Mouse (Mus musculus) intestine, embryonic 15.5 days (tissue): ENCODE data around the gene 1700123L14Rik. TPM values are rescaled to one million over a fixed set of nuclear protein-coding genes. Genes with fewer than 3 reads are reported as not detected.
"Not testable (repeated sequence)": the region's sequence is repeated elsewhere in the genome, so short reads cannot be mapped to it uniquely, and the experiment has no call there.

Experiments
- ATAC-seq: fragments of 200-750 bp; cut with Nextera tagmentation; 2 replicates; pipeline ENCODE4 v1.8.0; 2017; ENCODE audit warnings: moderate TSS enrichment, moderate library complexity
- H3K27ac ChIP-seq: fragments of 300-500 bp; sonication (generic); 2 replicates; pipeline ENCODE4 v1.5.1; 2015; ENCODE audit warnings: mild to moderate bottlenecking, inconsistent platforms
- H3K27me3 ChIP-seq: fragments of 300-500 bp; sonication (generic); replicated peaks from 2 replicates; pipeline ENCODE4 v1.6.1; 2015; ENCODE audit warnings: inconsistent platforms
- H3K36me3 ChIP-seq: fragments of 300-500 bp; sonication (generic); 2 replicates; pipeline ENCODE4 v1.6.1; 2015; ENCODE audit warnings: inconsistent platforms
- H3K4me1 ChIP-seq: fragments of 300-500 bp; sonication (generic); replicated peaks from 2 replicates; pipeline ENCODE4 v1.6.1; 2015; ENCODE audit warnings: inconsistent platforms
- H3K4me2 ChIP-seq: fragments of 300-500 bp; sonication (generic); replicated peaks from 2 replicates; pipeline ENCODE4 v1.6.1; 2015; ENCODE audit warnings: mild to moderate bottlenecking, inconsistent platforms
- H3K4me3 ChIP-seq: fragments of 300-500 bp; sonication (generic); replicated peaks from 2 replicates; pipeline ENCODE4 v1.5.1; 2015; ENCODE audit warnings: inconsistent platforms
- H3K9ac ChIP-seq: fragments of 300-500 bp; sonication (generic); 2 replicates; pipeline ENCODE4 v1.6.1; 2015; ENCODE audit warnings: inconsistent platforms
- H3K9me3 ChIP-seq: fragments of 300-500 bp; sonication (generic); 2 replicates; pipeline ENCODE4 v1.6.1; 2016; ENCODE audit warnings: inconsistent platforms
- WGBS: fragments of 180-500 bp; shearing (Covaris S2); methylation state at CpG from one replicate; pipeline ENCODE4 v1.1.7; 2015; 5-methylcytosine and 5-hydroxymethylcytosine counted together
- polyA plus RNA-seq: library from polyadenylated mRNA; unstranded; fragments of >200 nt; fragmentation: Nextera tagmentation; extraction: Ambion mirVana; gene quantifications from 2 replicates; pipeline ENCODE4 v1.2.1, GENCODE M21; 2015

The 1700123L14Rik gene
- not detected in 2 replicates for polyA plus RNA-seq

- Histone ChIP-seq H3K9ac (no peak within 1 kb of the TSS), H3K27me3 (no peaks in the 10 kb centered on the region), H3K4me1 (no peaks in the 10 kb centered on the region), H3K4me3 (no peak within 1 kb of the TSS), H3K4me2 (no peak within 1 kb of the TSS), H3K9me3 (no peaks in the 10 kb centered on the region), H3K27ac (no peak within 1 kb of the TSS), H3K36me3 (no peaks in the 10 kb centered on the region)
- WGBS, result 88% methylated on average over 18 of the region's 18 CpGs
- ATAC-seq, result no peak
These were observed at the start of gene 1700123L14Rik for GRCm38 (mm10) chr6:96165818-96166379. 1700123L14Rik (minus strand) TSS chr6:96166243.

- Histone ChIP-seq H3K27me3 (no peaks in the 10 kb centered on the region), H3K4me2 (no peak overlapping the region), H3K4me3 (no peak overlapping the region), H3K27ac (no peak overlapping the region), H3K9ac (no peak overlapping the region), H3K9me3 (no peaks in the 10 kb centered on the region), H3K4me1 (no peaks in the 10 kb centered on the region), H3K36me3 (no peaks in the 10 kb centered on the region)
- 95% methylated on average over 2 of the region's 2 CpGs for WGBS
- ATAC-seq, result no peak
These were observed 39.4 kb upstream of the 1700123L14Rik start for GRCm38 (mm10) chr6:96205395-96205794.

- not testable (repeated sequence) for H3K36me3 ChIP-seq, H3K4me1 ChIP-seq, H3K9ac ChIP-seq, H3K27ac ChIP-seq, H3K4me2 ChIP-seq, ATAC-seq, H3K27me3 ChIP-seq, H3K9me3 ChIP-seq, H3K4me3 ChIP-seq
- WGBS, result 90% methylated on average over 2 of the region's 2 CpGs
These were observed 32.9 kb upstream of the 1700123L14Rik start for GRCm38 (mm10) chr6:96198991-96199390.

- no peak for ATAC-seq
- Histone ChIP-seq H3K4me1 (no peaks in the 10 kb centered on the region), H3K9me3 (no peaks in the 10 kb centered on the region), H3K27me3 (no peaks in the 10 kb centered on the region), H3K27ac (no peak overlapping the region), H3K4me2 (no peak overlapping the region), H3K36me3 (no peaks in the 10 kb centered on the region), H3K9ac (no peak overlapping the region), H3K4me3 (no peak overlapping the region)
- 67% methylated on average over 2 of the region's 2 CpGs for WGBS
These were observed 20.5 kb upstream of the 1700123L14Rik start for GRCm38 (mm10) chr6:96186517-96186916.

- no peaks in the 10 kb centered on the region for H3K36me3 ChIP-seq
- 77% methylated on average over 4 of the region's 4 CpGs for WGBS
- no peaks in the 10 kb centered on the region for H3K9me3 ChIP-seq
These were observed 17.3 kb upstream of the 1700123L14Rik start for GRCm38 (mm10) chr6:96183392-96183791.

GRCm38 (mm10) chr6:96178530-96178929 is 12.5 kb upstream of the 1700123L14Rik start:
- no peak overlapping the region for H3K4me3 ChIP-seq
- no peaks in the 10 kb centered on the region for H3K27me3 ChIP-seq
- no peak overlapping the region for H3K27ac ChIP-seq
- H3K9ac ChIP-seq, result no peak overlapping the region
- no peak for ATAC-seq
- H3K4me1 ChIP-seq, result no peaks in the 10 kb centered on the region
- H3K36me3 ChIP-seq, result no peaks in the 10 kb centered on the region
- no peaks in the 10 kb centered on the region for H3K9me3 ChIP-seq
- H3K4me2 ChIP-seq, result no peak overlapping the region

More at GRCm38 (mm10) chr6:96183392-96183791, 17.3 kb upstream of the 1700123L14Rik start:
- Histone ChIP-seq H3K9ac (no peak overlapping the region), H3K27me3 (no peaks in the 10 kb centered on the region), H3K4me1 (no peaks in the 10 kb centered on the region), H3K27ac (no peak overlapping the region), H3K4me3 (no peak overlapping the region), H3K4me2 (no peak overlapping the region)
- ATAC-seq, result no peak

- H3K36me3 ChIP-seq, result no peaks in the 10 kb centered on the region
- no peak overlapping the region for H3K4me2 ChIP-seq
- no peak overlapping the region for H3K4me3 ChIP-seq
- ATAC-seq, result no peak
- H3K27me3 ChIP-seq, result no peaks in the 10 kb centered on the region
- no peaks in the 10 kb centered on the region for H3K4me1 ChIP-seq
- no peaks in the 10 kb centered on the region for H3K9me3 ChIP-seq
- WGBS, result 64% methylated on average over 3 of the region's 3 CpGs
- H3K9ac ChIP-seq, result no peak overlapping the region
- no peak overlapping the region for H3K27ac ChIP-seq
These were observed 7.6 kb upstream of the 1700123L14Rik start for GRCm38 (mm10) chr6:96173681-96174080.

- H3K9ac ChIP-seq, result no peak overlapping the region
- H3K27ac ChIP-seq, result no peak overlapping the region
- H3K4me1 ChIP-seq, result no peaks in the 10 kb centered on the region
- H3K4me3 ChIP-seq, result no peak overlapping the region
- ATAC-seq, result no peak
- no peaks in the 10 kb centered on the region for H3K36me3 ChIP-seq
- no peaks in the 10 kb centered on the region for H3K9me3 ChIP-seq
- H3K4me2 ChIP-seq, result no peak overlapping the region
- H3K27me3 ChIP-seq, result no peaks in the 10 kb centered on the region
These were observed 988 bp upstream of the 1700123L14Rik start for GRCm38 (mm10) chr6:96167031-96167430.

- Histone ChIP-seq H3K36me3 (no peaks in the 10 kb centered on the region), H3K4me2 (no peak overlapping the region), H3K9me3 (no peaks in the 10 kb centered on the region), H3K4me3 (no peak overlapping the region), H3K9ac (no peak overlapping the region), H3K27me3 (no peaks in the 10 kb centered on the region), H3K4me1 (no peaks in the 10 kb centered on the region), H3K27ac (no peak overlapping the region)
- ATAC-seq, result no peak
- 84% methylated on average over 13 of the region's 13 CpGs for WGBS
These were observed 640 bp downstream of the 1700123L14Rik start for GRCm38 (mm10) chr6:96165403-96165802.

GRCm38 (mm10) chr6:96143326-96143725 is 22.7 kb downstream of the 1700123L14Rik start:
- no peaks in the 10 kb centered on the region for H3K27me3 ChIP-seq
- no peaks in the 10 kb centered on the region for H3K36me3 ChIP-seq
- H3K4me1 ChIP-seq, result 0 out of 2 replicates have a peak, but pooled peaks cover 3% of the 10 kb centered on the region
- no peaks in the 10 kb centered on the region for H3K9me3 ChIP-seq
- no peak for ATAC-seq
- WGBS, result 74% methylated on average over 1 of the region's 1 CpGs
- H3K4me2 ChIP-seq, result no peak overlapping the region
- H3K9ac ChIP-seq, result no peak overlapping the region
- H3K4me3 ChIP-seq, result no peak overlapping the region
- H3K27ac ChIP-seq, result no peak overlapping the region

GRCm38 (mm10) chr6:96116534-96117272 is 49.3 kb downstream of the 1700123L14Rik start:
- Histone ChIP-seq H3K4me2 (peak overlapping the region; percentile 89), H3K36me3 (no peaks in the 10 kb centered on the region), H3K9ac (peak overlapping the region; percentile 58), H3K4me3 (peak overlapping the region; percentile 55), H3K9me3 (no peaks in the 10 kb centered on the region), H3K27me3 (no peaks in the 10 kb centered on the region), H3K4me1 (no peaks in the 10 kb centered on the region), H3K27ac (no peak overlapping the region)
- ATAC-seq, result peak; percentile 85
- WGBS, result 1% methylated on average over 32 of the region's 32 CpGs

GRCm38 (mm10) chr6:96116148-96116533 is 49.9 kb downstream of the 1700123L14Rik start:
- peak overlapping the region; percentile 58; the same call in 1 of the 2 replicates for H3K9ac ChIP-seq
- no peaks in the 10 kb centered on the region for H3K27me3 ChIP-seq
- peak; percentile 25; the same call in 1 of the 2 replicates for ATAC-seq
- peak overlapping the region; percentile 55 for H3K4me3 ChIP-seq
- 11% methylated on average over 6 of the region's 6 CpGs for WGBS
- no peaks in the 10 kb centered on the region for H3K36me3 ChIP-seq
- no peaks in the 10 kb centered on the region for H3K9me3 ChIP-seq
- peak overlapping the region; percentile 89 for H3K4me2 ChIP-seq
- H3K4me1 ChIP-seq, result no peaks in the 10 kb centered on the region
- no peak overlapping the region for H3K27ac ChIP-seq
